Mouse (Mus musculus) midbrain, embryonic 12.5 days (tissue): ENCODE measurements at regions not wholly inside any gene's neighbourhood (a gene's known extent, or its start where the extent isn't known, plus 50 kb on each side); places are given as distances from the start of the nearest gene placed in this dataset.

ENCODE experiments used
- ATAC-seq: fragments of 200-750 bp; cut with Nextera tagmentation; 2 replicates; pipeline ENCODE4 v1.8.0; 2017; ENCODE audit warnings: low read depth, moderate TSS enrichment, moderate library complexity; ENCODE audit not compliant: low FRiP score
- H3K27ac ChIP-seq: fragments of 300-500 bp; sonication (generic); replicated peaks from 2 replicates; pipeline ENCODE4 v1.5.1; 2016; ENCODE audit warnings: mild to moderate bottlenecking
- H3K27me3 ChIP-seq: fragments of 300-500 bp; sonication (generic); 2 replicates; pipeline ENCODE4 v1.6.1; 2016; ENCODE audit warnings: mild to moderate bottlenecking
- H3K36me3 ChIP-seq: fragments of 300-500 bp; sonication (generic); 2 replicates; pipeline ENCODE4 v1.6.1; 2016
- H3K4me1 ChIP-seq: fragments of 300-500 bp; sonication (generic); 2 replicates; pipeline ENCODE4 v1.6.1; 2016
- H3K4me2 ChIP-seq: fragments of 300-500 bp; sonication (generic); replicated peaks from 2 replicates; pipeline ENCODE4 v1.6.1; 2016; ENCODE audit warnings: mild to moderate bottlenecking, moderate library complexity
- H3K4me3 ChIP-seq: fragments of 300-500 bp; sonication (generic); 2 replicates; pipeline ENCODE4 v1.5.1; 2016; ENCODE audit warnings: mild to moderate bottlenecking
- H3K9ac ChIP-seq: fragments of 300-500 bp; sonication (generic); replicated peaks from 2 replicates; pipeline ENCODE4 v1.6.1; 2016; ENCODE audit warnings: mild to moderate bottlenecking, moderate library complexity
- H3K9me3 ChIP-seq: fragments of 300-500 bp; sonication (generic); 2 replicates; pipeline ENCODE4 v1.6.1; 2016; ENCODE audit warnings: mild to moderate bottlenecking
- WGBS: fragments of 180-500 bp; shearing (Covaris S2); methylation state at CpG from one replicate; pipeline ENCODE4 v1.1.7; 2016; 5-methylcytosine and 5-hydroxymethylcytosine counted together

DNA sequence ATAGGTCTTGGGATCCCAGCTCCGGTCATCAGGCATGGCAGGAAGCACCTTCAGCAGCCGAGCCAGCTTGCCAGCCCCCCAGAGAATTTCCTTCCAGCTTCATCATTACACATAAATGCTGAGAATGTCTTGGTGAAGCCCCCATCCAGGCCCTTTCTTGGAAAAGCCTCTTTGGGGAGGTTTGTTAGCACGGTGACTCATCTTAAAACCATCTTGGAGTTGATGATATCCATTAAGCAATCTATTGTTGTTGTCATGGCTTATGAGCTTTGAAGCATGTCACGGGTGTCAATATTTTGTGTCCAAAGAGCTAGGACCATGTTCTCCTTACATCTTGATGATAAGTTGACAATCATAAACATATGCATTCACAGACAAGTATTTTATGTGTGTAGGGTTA is 55.5 kb upstream of the Pkdcc start:
- Histone ChIP-seq H3K9me3 (no peaks in the 10 kb centered on the region), H3K36me3 (no peaks in the 10 kb centered on the region), H3K4me3 (no peak overlapping the region), H3K4me2 (no peak overlapping the region), H3K9ac (no peak overlapping the region), H3K4me1 (no peaks in the 10 kb centered on the region), H3K27me3 (peaks cover 6% of the 10 kb centered on the region; the same call in 1 of the 2 replicates), H3K27ac (no peak overlapping the region)
- 86% methylated on average over 4 of the region's 4 CpGs for WGBS
- no peak for ATAC-seq

- no peak for ATAC-seq
- 28% methylated on average over 4 of the region's 4 CpGs for WGBS
- H3K4me2 ChIP-seq = no peak overlapping the region
These were observed 54.8 kb upstream of the Pkdcc start for GRCm38 (mm10) chr17:83160296-83160695.

GRCm38 (mm10) chr17:83161731-83162130 is 53.4 kb upstream of the Pkdcc start:
- Histone ChIP-seq H3K36me3 (no peaks in the 10 kb centered on the region), H3K9ac (no peak overlapping the region), H3K27me3 (peaks cover 24% of the 10 kb centered on the region), H3K9me3 (no peaks in the 10 kb centered on the region), H3K27ac (no peak overlapping the region), H3K4me1 (peaks cover 7% of the 10 kb centered on the region; the same call in 1 of the 2 replicates), H3K4me2 (no peak overlapping the region), H3K4me3 (no peak overlapping the region)
- WGBS = 87% methylated on average over 2 of the region's 2 CpGs
- ATAC-seq = no peak

More at GRCm38 (mm10) chr17:83160296-83160695, 54.8 kb upstream of the Pkdcc start:
- no peak overlapping the region for H3K9ac ChIP-seq
- no peaks in the 10 kb centered on the region for H3K9me3 ChIP-seq
- peaks cover 9% of the 10 kb centered on the region for H3K27me3 ChIP-seq
- no peaks in the 10 kb centered on the region for H3K36me3 ChIP-seq
- no peaks in the 10 kb centered on the region for H3K4me1 ChIP-seq
- H3K27ac ChIP-seq = no peak overlapping the region
- no peak overlapping the region for H3K4me3 ChIP-seq

DNA sequence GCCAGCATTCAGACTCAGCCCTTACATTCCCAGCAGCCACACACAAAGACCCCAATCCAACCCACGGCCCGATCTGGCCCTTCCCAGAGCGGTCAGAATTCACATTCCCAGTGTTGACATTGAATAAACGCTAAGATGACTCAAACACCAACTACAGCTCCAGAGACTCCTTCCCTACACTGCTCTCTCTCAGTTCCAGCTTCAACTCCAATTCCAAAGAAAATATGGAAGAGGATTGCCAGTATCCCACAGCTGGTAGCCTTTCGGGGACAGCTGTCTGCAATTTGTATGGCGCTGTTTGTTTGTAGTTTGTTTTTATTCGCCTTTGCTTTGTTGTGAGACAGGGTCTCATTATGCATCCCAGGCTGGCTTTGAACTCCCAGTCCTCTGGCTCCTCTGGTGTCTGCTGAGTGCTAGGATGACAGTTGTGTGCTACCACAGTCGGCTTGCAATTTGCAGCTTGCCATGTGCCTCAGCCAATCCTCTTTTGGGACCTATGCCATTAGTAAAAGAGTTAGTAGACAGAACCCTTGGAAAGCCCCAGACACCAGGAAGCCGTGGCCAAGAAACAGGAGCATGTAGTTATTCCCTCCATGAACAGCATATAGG is 51.0 kb upstream of the Pkdcc start:
- Histone ChIP-seq H3K4me1 (peaks cover 14% of the 10 kb centered on the region; the same call in 1 of the 2 replicates), H3K4me2 (no peak overlapping the region), H3K9ac (no peak overlapping the region), H3K27me3 (peaks cover 26% of the 10 kb centered on the region), H3K27ac (no peak overlapping the region), H3K4me3 (no peak overlapping the region), H3K36me3 (no peaks in the 10 kb centered on the region), H3K9me3 (no peaks in the 10 kb centered on the region)
- 56% methylated on average over 9 of the region's 9 CpGs for WGBS
- no peak for ATAC-seq

GRCm38 (mm10) chr17:83164728-83165127 is 50.4 kb upstream of the Pkdcc start:
- H3K4me2 ChIP-seq = no peak overlapping the region
- H3K9me3 ChIP-seq = no peaks in the 10 kb centered on the region
- H3K27me3 ChIP-seq = peaks cover 26% of the 10 kb centered on the region
- no peak for ATAC-seq
- H3K9ac ChIP-seq = no peak overlapping the region
- peaks cover 14% of the 10 kb centered on the region; the same call in 1 of the 2 replicates for H3K4me1 ChIP-seq
- H3K27ac ChIP-seq = no peak overlapping the region
- WGBS = 20% methylated on average over 4 of the region's 4 CpGs
- H3K4me3 ChIP-seq = no peak overlapping the region
- H3K36me3 ChIP-seq = no peaks in the 10 kb centered on the region

DNA sequence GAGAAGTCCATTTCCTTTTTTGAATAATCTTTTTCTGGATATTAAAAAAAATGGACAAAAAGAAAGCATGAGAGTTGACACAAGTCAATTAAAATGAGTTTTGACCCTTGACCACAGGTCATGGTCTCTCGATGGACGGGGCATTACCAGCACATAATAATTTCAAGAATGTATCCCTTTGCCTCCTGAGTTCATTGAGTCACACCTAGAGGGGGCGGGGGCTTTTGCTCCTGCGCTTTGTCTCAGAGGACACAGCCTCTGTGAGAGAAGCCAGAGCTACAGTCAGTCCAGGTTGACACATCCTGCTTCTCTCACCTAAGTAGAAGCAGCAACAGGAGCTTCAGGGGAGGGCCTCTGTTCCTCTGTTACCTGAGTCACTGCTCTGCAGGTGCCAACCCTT is 50.0 kb upstream of the Pkdcc start:
- H3K27ac ChIP-seq = no peak overlapping the region
- no peaks in the 10 kb centered on the region for H3K36me3 ChIP-seq
- H3K4me1 ChIP-seq = peaks cover 14% of the 10 kb centered on the region; the same call in 1 of the 2 replicates
- no peaks in the 10 kb centered on the region for H3K9me3 ChIP-seq
- ATAC-seq = no peak
- H3K4me3 ChIP-seq = no peak overlapping the region
- WGBS = 70% methylated on average over 4 of the region's 4 CpGs
- H3K27me3 ChIP-seq = peaks cover 26% of the 10 kb centered on the region
- H3K9ac ChIP-seq = no peak overlapping the region
- no peak overlapping the region for H3K4me2 ChIP-seq
